Mouse (Mus musculus): ENCODE measurements around the gene Cog4.
"Not testable (repeated sequence)": the region's sequence is repeated elsewhere in the genome, so short reads cannot be mapped to it uniquely, and the experiment has no call there.

The Cog4 gene

GRCm38 (mm10) chr8:110929066-110929465, 82.7 kb downstream of the Cog4 start:
- peak; percentile 27 to 33 for DNase-seq

GRCm38 (mm10) chr8:110929672-110930071, 83.3 kb downstream of the Cog4 start:
- not testable (repeated sequence) for DNase-seq

DNA sequence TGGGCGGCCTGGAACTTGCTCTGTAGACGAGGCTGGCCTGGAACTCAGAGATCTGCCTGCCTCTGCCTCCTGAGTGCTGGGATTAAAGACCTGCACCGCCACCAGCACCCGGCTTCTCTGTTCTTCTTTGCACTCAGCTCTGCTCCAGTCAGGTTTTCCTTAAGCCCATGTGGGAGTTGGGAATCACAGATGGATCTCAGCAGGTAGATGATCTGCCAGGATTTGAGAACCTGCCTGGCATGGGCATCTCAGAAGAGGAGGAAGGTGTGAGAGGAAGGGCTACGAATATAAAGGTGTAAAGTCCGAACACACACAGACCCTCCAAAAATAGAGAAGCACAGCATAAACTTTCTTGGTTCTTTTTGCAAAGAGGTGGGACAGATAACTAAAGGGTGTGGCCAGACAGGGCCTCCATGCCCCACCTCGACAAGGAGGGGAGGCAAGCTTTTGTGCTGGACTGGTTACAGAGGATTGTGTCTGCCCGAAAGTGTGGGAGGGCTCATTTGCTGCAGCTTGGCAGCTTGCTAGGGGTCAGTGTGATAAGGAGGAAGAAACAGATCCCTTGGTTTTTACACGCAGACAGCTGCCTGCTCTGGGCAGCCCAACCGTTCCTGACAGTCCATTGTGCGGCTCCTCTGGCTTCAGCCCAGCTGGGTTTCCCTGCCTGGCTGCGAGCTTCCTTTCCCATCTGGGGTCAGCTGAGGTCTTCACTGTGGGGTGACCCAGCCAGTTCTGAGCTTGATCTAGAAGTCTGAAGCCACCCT, 85.0 kb downstream of the Cog4 start:
- DNase-seq, result no peak
